Mouse (Mus musculus): Measurements from ENCODE around the gene Gm7735. TPM values are rescaled to one million over a fixed set of nuclear protein-coding genes. Genes with fewer than 3 reads are reported as not detected.
"Not testable (repeated sequence)": the region's sequence is repeated elsewhere in the genome, so short reads cannot be mapped to it uniquely, and the experiment has no call there.

The Gm7735 gene
- polyA plus RNA-seq (2016; fragmentation: Nextera tagmentation; extraction: Ambion mirVana), result not detected in 2 replicates

DNA sequence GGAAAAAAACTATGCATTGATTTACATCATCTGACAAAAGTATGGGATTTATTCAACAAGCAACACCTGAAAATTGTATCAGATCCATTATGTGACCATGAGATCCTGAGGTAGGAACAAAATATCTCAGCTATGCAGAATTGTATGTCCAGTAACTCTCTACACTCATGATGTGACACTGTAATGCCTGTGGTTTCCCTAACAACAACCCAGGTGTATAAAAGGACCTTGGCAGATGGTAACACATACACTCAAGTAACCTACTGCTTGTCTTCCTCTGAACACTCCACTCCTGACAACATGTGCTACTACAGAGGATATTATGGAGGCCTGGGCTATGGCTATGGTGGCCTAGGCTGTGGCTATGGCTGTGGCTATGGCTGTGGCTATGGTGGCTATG is at the start of gene Gm7735:
Gm7735 (plus strand) TSS at position 301 of the 400 bp plus-strand sequence.
- H3K4me3 ChIP-seq (replicated peaks), result not testable (repeated sequence)

DNA sequence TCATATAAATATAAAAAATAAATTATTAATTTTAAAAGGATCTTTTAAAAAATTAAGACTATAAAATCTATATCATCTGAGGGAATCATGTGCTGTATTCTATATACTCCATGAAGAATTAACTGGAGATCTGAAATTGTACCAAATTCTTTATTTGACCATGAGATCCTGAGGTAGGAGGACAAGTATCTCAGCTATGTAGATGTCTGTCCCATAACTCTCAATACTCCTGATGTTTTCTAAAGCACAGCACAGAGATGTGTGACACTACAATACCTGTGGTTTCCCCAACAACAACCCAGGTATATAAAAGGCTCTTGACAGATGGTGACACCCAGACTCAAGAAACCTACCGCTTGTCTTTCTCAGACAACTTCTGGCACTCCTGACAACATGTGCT is 28.7 kb upstream of the Gm7735 start, which contains the start of gene Gm6358:
Gm6358 (plus strand) TSS at position 301 of the 400 bp plus-strand sequence.
- Histone ChIP-seq H3K4me2 (no peak within 1 kb of the TSS), H3K27ac (no peak within 1 kb of the TSS), H3K4me1 (no peaks in the 10 kb centered on the region), H3K4me3 (replicated peaks) (no peak within 1 kb of the TSS), H3K9me3 (no peaks in the 10 kb centered on the region), H3K9ac (no peak within 1 kb of the TSS), H3K27me3 (no peaks in the 10 kb centered on the region), H3K36me3 (replicated peaks) (no peaks in the 10 kb centered on the region)
- 88% methylated on average over 1 of the region's 1 CpGs for WGBS
- no peak for ATAC-seq (ENCODE audit: low FRiP score)

More for the DNA sequence above, at the start of gene Gm7735:
- H3K36me3 ChIP-seq (replicated peaks); ATAC-seq (ENCODE audit: low FRiP score); H3K4me1 ChIP-seq; H3K27ac ChIP-seq; H3K4me2 ChIP-seq; H3K27me3 ChIP-seq; H3K9me3 ChIP-seq; H3K9ac ChIP-seq: not testable (repeated sequence)

DNA sequence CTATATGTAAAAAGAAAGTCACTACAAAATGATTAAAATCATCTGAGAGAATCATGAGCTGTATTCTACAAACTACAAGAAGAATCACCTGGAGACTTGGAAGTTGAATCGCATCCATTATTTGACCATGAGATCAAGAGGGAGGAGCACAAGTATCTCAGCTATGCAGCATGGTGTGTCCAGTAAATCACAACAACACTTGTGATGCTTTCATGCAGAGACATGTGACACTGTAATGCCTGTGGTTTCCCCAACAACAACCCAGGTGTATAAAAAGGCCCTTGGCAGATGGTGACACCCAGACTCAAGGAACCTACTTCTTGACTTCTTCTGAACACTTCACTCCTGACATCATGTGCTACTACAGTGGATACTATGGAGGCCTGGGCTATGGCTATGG is 18.5 kb upstream of the Gm7735 start, which contains the start of gene Gm10061:
Gm10061 (plus strand) TSS at position 301 of the 400 bp plus-strand sequence.
- H3K4me1 ChIP-seq, result no peaks in the 10 kb centered on the region
- H3K4me3 ChIP-seq (replicated peaks), result no peak within 1 kb of the TSS
- H3K27me3 ChIP-seq, result no peaks in the 10 kb centered on the region
- WGBS, result 94% methylated on average over 1 of the region's 1 CpGs
- ATAC-seq (ENCODE audit: low FRiP score), result no peak
- H3K27ac ChIP-seq, result no peak within 1 kb of the TSS
- no peak within 1 kb of the TSS for H3K9ac ChIP-seq
- no peaks in the 10 kb centered on the region for H3K9me3 ChIP-seq
- H3K4me2 ChIP-seq, result no peak within 1 kb of the TSS
- no peaks in the 10 kb centered on the region for H3K36me3 ChIP-seq (replicated peaks)

- no peak within 1 kb of the TSS for H3K4me3 ChIP-seq (replicated peaks)
- no peak within 1 kb of the TSS for H3K9ac ChIP-seq
- H3K4me1 ChIP-seq, result no peaks in the 10 kb centered on the region
- ATAC-seq (ENCODE audit: low FRiP score), result no peak
- H3K4me2 ChIP-seq, result no peak within 1 kb of the TSS
- H3K27ac ChIP-seq, result no peak within 1 kb of the TSS
- no peaks in the 10 kb centered on the region for H3K27me3 ChIP-seq
- no peaks in the 10 kb centered on the region for H3K36me3 ChIP-seq (replicated peaks)
- H3K9me3 ChIP-seq, result no peaks in the 10 kb centered on the region
- 91% methylated on average over 4 of the region's 4 CpGs for WGBS
Measured at GRCm38 (mm10) chr16:89157652-89158051, 11.6 kb upstream of the Gm7735 start, which contains the start of gene Gm9789. TSS of gene Gm9789 (plus strand) at chr16:89157952.

DNA sequence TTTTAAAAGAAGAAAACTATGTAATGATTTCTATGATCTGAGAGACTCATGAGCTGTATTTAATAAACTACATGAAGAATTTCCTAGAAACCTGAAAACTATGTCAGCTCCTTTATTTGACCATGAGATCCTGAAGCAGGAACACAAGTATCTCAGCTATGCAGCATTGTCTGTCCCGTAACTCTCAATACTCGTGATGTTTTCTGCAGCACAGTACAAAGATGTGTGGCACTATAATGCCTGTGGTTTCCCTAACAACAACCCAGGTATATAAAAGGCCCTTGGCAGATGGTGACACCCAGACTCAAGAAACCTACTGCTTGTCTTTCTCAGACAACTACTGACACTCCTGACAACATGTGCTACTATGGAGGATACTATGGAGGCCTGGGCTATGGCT is 5.1 kb downstream of the Gm7735 start, which contains the start of gene 1110057P08Rik:
1110057P08Rik (plus strand) TSS at position 301 of the 400 bp plus-strand sequence.
- no peak within 1 kb of the TSS for H3K4me3 ChIP-seq (replicated peaks)
- 86% methylated on average over 2 of the region's 2 CpGs for WGBS
- H3K4me1 ChIP-seq, result no peaks in the 10 kb centered on the region
- no peak for ATAC-seq (ENCODE audit: low FRiP score)
- H3K36me3 ChIP-seq (replicated peaks), result no peaks in the 10 kb centered on the region
- no peaks in the 10 kb centered on the region for H3K27me3 ChIP-seq
- H3K27ac ChIP-seq, result no peak within 1 kb of the TSS
- no peak within 1 kb of the TSS for H3K9ac ChIP-seq
- no peaks in the 10 kb centered on the region for H3K9me3 ChIP-seq
- no peak within 1 kb of the TSS for H3K4me2 ChIP-seq

DNA sequence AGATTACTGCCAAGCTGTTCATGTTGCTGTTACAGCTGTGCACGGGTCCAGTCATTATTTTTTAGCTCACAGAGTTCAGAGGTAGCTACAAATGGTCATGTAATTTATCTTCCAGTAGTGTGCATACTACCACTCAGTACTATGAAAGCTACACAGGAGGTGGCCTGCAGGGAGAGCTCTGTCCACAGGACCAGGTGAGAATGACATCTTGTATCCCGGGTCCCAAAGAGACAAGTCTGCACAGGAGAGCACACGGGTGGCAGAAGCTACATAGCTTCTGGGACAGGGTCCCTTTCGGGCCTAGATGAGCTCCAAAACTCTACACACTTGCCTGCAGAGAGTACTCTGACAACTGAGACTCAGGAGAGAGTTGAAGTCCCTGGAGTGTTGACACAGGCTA is 19.3 kb downstream of the Gm7735 start:
- Histone ChIP-seq H3K9ac (no peak overlapping the region), H3K27ac (no peak overlapping the region), H3K4me2 (no peak overlapping the region), H3K4me3 (replicated peaks) (no peak overlapping the region), H3K4me1 (no peaks in the 10 kb centered on the region), H3K9me3 (no peaks in the 10 kb centered on the region), H3K27me3 (no peaks in the 10 kb centered on the region), H3K36me3 (replicated peaks) (no peaks in the 10 kb centered on the region)
- no peak for ATAC-seq (ENCODE audit: low FRiP score)
- WGBS, result 86% methylated on average over 4 of the region's 4 CpGs

DNA sequence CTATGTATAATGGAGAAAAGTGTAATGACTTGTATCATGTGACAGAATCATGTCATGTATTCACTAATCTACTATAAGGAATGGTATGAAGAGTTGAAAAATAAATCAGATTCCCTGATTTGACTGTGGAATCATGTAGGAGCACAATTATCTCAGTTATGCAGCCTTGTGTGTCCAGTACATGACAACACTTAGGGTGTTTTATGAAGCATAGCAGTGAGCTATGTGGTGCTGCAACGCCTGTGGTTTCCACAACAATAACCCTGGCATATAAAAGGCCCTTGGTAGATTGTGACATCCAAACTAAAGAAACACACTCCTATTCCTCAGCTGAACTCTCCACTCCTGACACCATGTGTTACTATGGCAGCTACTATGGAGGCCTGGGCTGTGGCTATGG is 36.3 kb downstream of the Gm7735 start, which contains the start of gene Krtap20-2:
Krtap20-2 (plus strand) TSS at position 301 of the 400 bp plus-strand sequence.
- Histone ChIP-seq H3K4me1 (no peaks in the 10 kb centered on the region), H3K27ac (no peak within 1 kb of the TSS), H3K36me3 (replicated peaks) (no peaks in the 10 kb centered on the region), H3K4me2 (no peak within 1 kb of the TSS), H3K4me3 (replicated peaks) (no peak within 1 kb of the TSS), H3K9me3 (no peaks in the 10 kb centered on the region), H3K27me3 (no peaks in the 10 kb centered on the region), H3K9ac (no peak within 1 kb of the TSS)
- ATAC-seq (ENCODE audit: low FRiP score), result no peak
- 77% methylated on average over 1 of the region's 1 CpGs for WGBS

Other genes starting within 250 kb of the Gm7735 start
- gene Krtap19-9b, start 237.2 kb upstream of the Gm7735 start, polyA plus RNA-seq (2016; fragmentation: Nextera tagmentation; extraction: Ambion mirVana), result not detected in 2 replicates
- gene Krtap16-3, start 206.6 kb upstream of the Gm7735 start, polyA plus RNA-seq (2016; fragmentation: Nextera tagmentation; extraction: Ambion mirVana), result not detected in 2 replicates
- not detected in 2 replicates for gene Krtap22-2, start 158.7 kb upstream of the Gm7735 start, polyA plus RNA-seq (2016; fragmentation: Nextera tagmentation; extraction: Ambion mirVana)
- gene Gm10229, start 154.2 kb upstream of the Gm7735 start, polyA plus RNA-seq (2016; fragmentation: Nextera tagmentation; extraction: Ambion mirVana), result not detected in 2 replicates
- gene Krtap6-1, start 137.8 kb upstream of the Gm7735 start, polyA plus RNA-seq (2016; fragmentation: Nextera tagmentation; extraction: Ambion mirVana), result not detected in 2 replicates
- not detected in 2 replicates for gene Gm10228, start 128.0 kb upstream of the Gm7735 start, polyA plus RNA-seq (2016; fragmentation: Nextera tagmentation; extraction: Ambion mirVana)
- not detected in 2 replicates for gene Krtap6-5, start 121.6 kb upstream of the Gm7735 start, polyA plus RNA-seq (2016; fragmentation: Nextera tagmentation; extraction: Ambion mirVana)
- gene 1110025L11Rik, start 105.5 kb upstream of the Gm7735 start, polyA plus RNA-seq (2016; fragmentation: Nextera tagmentation; extraction: Ambion mirVana), result not detected in 2 replicates
- gene Krtap6-3, start 85.5 kb upstream of the Gm7735 start, polyA plus RNA-seq (2016; fragmentation: Nextera tagmentation; extraction: Ambion mirVana), result not detected in 2 replicates
- gene Gm6358, start 28.6 kb upstream of the Gm7735 start, polyA plus RNA-seq (2016; fragmentation: Nextera tagmentation; extraction: Ambion mirVana), result not detected in 2 replicates
- gene Gm10061, start 18.4 kb upstream of the Gm7735 start, polyA plus RNA-seq (2016; fragmentation: Nextera tagmentation; extraction: Ambion mirVana), result not detected in 2 replicates
- not detected in 2 replicates for gene Gm9789, start 11.5 kb upstream of the Gm7735 start, polyA plus RNA-seq (2016; fragmentation: Nextera tagmentation; extraction: Ambion mirVana)
- not detected in 2 replicates for gene 1110057P08Rik, start 5.2 kb downstream of the Gm7735 start, polyA plus RNA-seq (2016; fragmentation: Nextera tagmentation; extraction: Ambion mirVana)
- not detected in 2 replicates for gene Krtap20-2, start 36.4 kb downstream of the Gm7735 start, polyA plus RNA-seq (2016; fragmentation: Nextera tagmentation; extraction: Ambion mirVana)
- gene Krtap21-1, start 234.4 kb downstream of the Gm7735 start, polyA plus RNA-seq (2016; fragmentation: Nextera tagmentation; extraction: Ambion mirVana), result not detected in 2 replicates

Data from forebrain, embryonic 12.5 days (tissue).